Mouse (Mus musculus): ENCODE measurements around the gene Sgtb. TPM values are rescaled to one million over a fixed set of nuclear protein-coding genes. Genes with fewer than 3 reads are reported as not detected.

The Sgtb gene
- total and polyA plus RNA-seq, 3 experiments: 0.39 to 0.99 (median 0.57) TPM

DNA sequence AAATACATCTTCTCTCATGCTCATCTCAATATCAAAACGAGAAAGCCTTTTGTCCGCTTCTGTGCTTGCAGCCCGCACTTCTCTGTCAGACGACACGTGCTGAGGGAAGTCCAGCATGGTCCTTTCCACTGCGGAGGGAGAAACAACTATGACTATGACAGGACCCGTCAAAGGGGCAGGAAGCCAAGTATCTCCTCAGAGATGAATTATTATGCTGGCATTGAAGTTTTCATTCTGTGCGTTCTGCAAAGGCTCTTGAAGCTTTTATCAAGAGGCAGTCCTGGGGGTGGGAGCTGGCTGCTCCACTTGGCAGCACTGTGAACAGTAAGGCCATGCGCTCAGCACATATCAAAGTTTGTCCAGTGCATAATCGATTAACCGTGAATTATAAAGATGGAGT is 40.3 kb upstream of the Sgtb start:
- peaks cover 3% of the 10 kb centered on the region for H3K4me1 ChIP-seq (ENCODE audit: control insufficient read depth, insufficient read depth, low read length)

GRCm38 (mm10) chr13:104070703-104071102 is 38.8 kb upstream of the Sgtb start:
- no peaks in the 10 kb centered on the region for H3K27me3 ChIP-seq (ENCODE audit: control insufficient read depth, insufficient read depth, low read length)
- no peaks in the 10 kb centered on the region for H3K79me2 ChIP-seq (replicated peaks; ENCODE audit: control insufficient read depth, insufficient read depth, low read length)
- WGBS: 40% methylated on average over 3 of the region's 3 CpGs
- intact Hi-C loops (cut with DNase I): no loop called here
- H3K4me1 ChIP-seq (ENCODE audit: control insufficient read depth, insufficient read depth, low read length): peaks cover 7% of the 10 kb centered on the region
- no peak overlapping the region for H3K9ac ChIP-seq (ENCODE audit: low read depth, low read length)
- peaks cover 3% of the 10 kb centered on the region for H3K36me3 ChIP-seq (ENCODE audit: control insufficient read depth, insufficient read depth, low read length)
- TF ChIP-seq POLR2A (IDR thresholded peaks at IDR 0.05; ENCODE audit: insufficient read depth, low read depth, low read length): no peak
- TF ChIP-seq CTCF (IDR thresholded peaks at IDR 0.05): no peak
- TF ChIP-seq EP300 (IDR thresholded peaks at IDR 0.05; ENCODE audit: insufficient read depth, low read depth, low read length): no peak
- H3K27ac ChIP-seq: peak overlapping the region; percentile 36
- H3K4me3 ChIP-seq: no peak overlapping the region
- no peak for DNase-seq

More for the DNA sequence above, 40.3 kb upstream of the Sgtb start:
- Histone ChIP-seq H3K36me3 (ENCODE audit: control insufficient read depth, insufficient read depth, low read length) (peaks cover 3% of the 10 kb centered on the region), H3K9ac (ENCODE audit: low read depth, low read length) (no peak overlapping the region), H3K27me3 (ENCODE audit: control insufficient read depth, insufficient read depth, low read length) (no peaks in the 10 kb centered on the region), H3K79me2 (replicated peaks; ENCODE audit: control insufficient read depth, insufficient read depth, low read length) (no peaks in the 10 kb centered on the region), H3K4me3 (no peak overlapping the region), H3K27ac (no peak overlapping the region)
- TF ChIP-seq CTCF (IDR thresholded peaks at IDR 0.05): no peak
- no peak for TF ChIP-seq EP300 (IDR thresholded peaks at IDR 0.05; ENCODE audit: insufficient read depth, low read depth, low read length)
- no peak for TF ChIP-seq POLR2A (IDR thresholded peaks at IDR 0.05; ENCODE audit: insufficient read depth, low read depth, low read length)
- WGBS: 59% methylated on average over 11 of the region's 11 CpGs
- intact Hi-C loops (cut with DNase I): no loop called here
- no peak for DNase-seq

DNA sequence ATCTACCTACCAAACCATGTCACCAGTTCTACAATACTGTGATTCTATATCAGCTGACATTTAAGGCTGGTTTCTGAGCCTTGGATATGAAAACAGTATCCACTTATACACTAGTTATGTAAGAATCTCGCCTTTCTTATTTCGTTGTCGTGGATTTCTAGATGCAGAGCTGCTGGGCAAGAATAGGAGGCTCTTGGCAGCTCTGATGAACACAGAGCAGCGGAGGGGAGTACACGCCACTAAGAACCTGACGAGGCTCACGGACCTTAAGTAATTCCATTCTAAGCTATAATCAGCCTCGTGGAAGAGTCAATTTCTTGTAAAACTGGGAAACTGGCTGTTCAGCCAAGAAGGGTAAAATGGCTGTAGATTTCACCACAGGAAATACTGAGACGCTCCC is 37.2 kb upstream of the Sgtb start:
- TF ChIP-seq EP300 (IDR thresholded peaks at IDR 0.05; ENCODE audit: insufficient read depth, low read depth, low read length) (no peak), CTCF (IDR thresholded peaks at IDR 0.05) (no peak), POLR2A (IDR thresholded peaks at IDR 0.05; ENCODE audit: insufficient read depth, low read depth, low read length) (no peak)
- Histone ChIP-seq H3K4me3 (no peak overlapping the region), H3K27me3 (ENCODE audit: control insufficient read depth, insufficient read depth, low read length) (no peaks in the 10 kb centered on the region), H3K27ac (no peak overlapping the region), H3K9ac (ENCODE audit: low read depth, low read length) (no peak overlapping the region), H3K36me3 (ENCODE audit: control insufficient read depth, insufficient read depth, low read length) (peaks cover 3% of the 10 kb centered on the region), H3K79me2 (replicated peaks; ENCODE audit: control insufficient read depth, insufficient read depth, low read length) (no peaks in the 10 kb centered on the region), H3K4me1 (ENCODE audit: control insufficient read depth, insufficient read depth, low read length) (peaks cover 7% of the 10 kb centered on the region)
- no peak for DNase-seq
- whole genome bisulfite sequencing: 92% methylated on average over 9 of the region's 9 CpGs
- intact Hi-C loops (cut with DNase I): no loop called here

- intact Hi-C loops (cut with DNase I): no loop called here
These were observed 35.3 kb upstream of the Sgtb start for GRCm38 (mm10) chr13:104074230-104074629.

GRCm38 (mm10) chr13:104074731-104075130 is 34.8 kb upstream of the Sgtb start:
- TF ChIP-seq POLR2A (IDR thresholded peaks at IDR 0.05; ENCODE audit: insufficient read depth, low read depth, low read length) (no peak), CTCF (IDR thresholded peaks at IDR 0.05) (no peak), EP300 (IDR thresholded peaks at IDR 0.05; ENCODE audit: insufficient read depth, low read depth, low read length) (no peak)
- Histone ChIP-seq H3K79me2 (replicated peaks; ENCODE audit: control insufficient read depth, insufficient read depth, low read length) (no peaks in the 10 kb centered on the region), H3K27ac (no peak overlapping the region; the same call in 1 of the 2 replicates), H3K27me3 (ENCODE audit: control insufficient read depth, insufficient read depth, low read length) (no peaks in the 10 kb centered on the region), H3K4me3 (no peak overlapping the region), H3K36me3 (ENCODE audit: control insufficient read depth, insufficient read depth, low read length) (peaks cover 3% of the 10 kb centered on the region), H3K4me1 (ENCODE audit: control insufficient read depth, insufficient read depth, low read length) (peaks cover 5% of the 10 kb centered on the region), H3K9ac (ENCODE audit: low read depth, low read length) (no peak overlapping the region)
- DNase-seq: peak; percentile 49 to 67
- intact Hi-C loops (cut with DNase I): no loop called here
- 32% methylated on average over 10 of the region's 10 CpGs for WGBS

More at GRCm38 (mm10) chr13:104074230-104074629, 35.3 kb upstream of the Sgtb start:
- no peaks in the 10 kb centered on the region for H3K27me3 ChIP-seq (ENCODE audit: control insufficient read depth, insufficient read depth, low read length)
- no peak overlapping the region for H3K4me3 ChIP-seq
- no peak for TF ChIP-seq EP300 (IDR thresholded peaks at IDR 0.05; ENCODE audit: insufficient read depth, low read depth, low read length)
- WGBS: 91% methylated on average over 8 of the region's 8 CpGs
- no peak for DNase-seq
- H3K4me1 ChIP-seq (ENCODE audit: control insufficient read depth, insufficient read depth, low read length): peaks cover 7% of the 10 kb centered on the region
- no peaks in the 10 kb centered on the region for H3K79me2 ChIP-seq (replicated peaks; ENCODE audit: control insufficient read depth, insufficient read depth, low read length)
- H3K36me3 ChIP-seq (ENCODE audit: control insufficient read depth, insufficient read depth, low read length): peaks cover 3% of the 10 kb centered on the region
- no peak overlapping the region for H3K9ac ChIP-seq (ENCODE audit: low read depth, low read length)
- H3K27ac ChIP-seq: no peak overlapping the region

- TF ChIP-seq CTCF (IDR thresholded peaks at IDR 0.05): no peak
- no peak for TF ChIP-seq POLR2A (IDR thresholded peaks at IDR 0.05; ENCODE audit: insufficient read depth, low read depth, low read length)
- no peak for TF ChIP-seq EP300 (IDR thresholded peaks at IDR 0.05; ENCODE audit: insufficient read depth, low read depth, low read length)
- WGBS: 70% methylated on average over 6 of the region's 6 CpGs
- Histone ChIP-seq H3K4me3 (no peak overlapping the region), H3K4me1 (ENCODE audit: control insufficient read depth, insufficient read depth, low read length) (peaks cover 3% of the 10 kb centered on the region), H3K36me3 (ENCODE audit: control insufficient read depth, insufficient read depth, low read length) (no peaks in the 10 kb centered on the region), H3K9ac (ENCODE audit: low read depth, low read length) (no peak overlapping the region), H3K27ac (no peak overlapping the region), H3K27me3 (ENCODE audit: control insufficient read depth, insufficient read depth, low read length) (no peaks in the 10 kb centered on the region), H3K79me2 (replicated peaks; ENCODE audit: control insufficient read depth, insufficient read depth, low read length) (no peaks in the 10 kb centered on the region)
- intact Hi-C loops (cut with DNase I): no loop called here
- no peak for DNase-seq
These were observed 32.5 kb upstream of the Sgtb start for GRCm38 (mm10) chr13:104076993-104077392.

Measured in heart, adult 2 months (tissue).